Mouse (Mus musculus) hindbrain, postnatal 0 days (tissue): ENCODE measurements at regions not wholly inside any gene's neighbourhood (a gene's known extent, or its start where the extent isn't known, plus 50 kb on each side); places are given as distances from the start of the nearest gene placed in this dataset.

Experiments
- ATAC-seq: fragments of 200-750 bp; cut with Nextera tagmentation; 2 replicates; pipeline ENCODE4 v1.8.0; 2017; ENCODE audit warnings: mild to moderate bottlenecking, moderate TSS enrichment, moderate library complexity
- DNase-seq: peaks from one replicate; pipeline ENCODE4 v3.0.0-alpha.2; 2015; ENCODE audit warnings: low spot score
- H3K27ac ChIP-seq: fragments of 300-500 bp; sonication (generic); 2 replicates; pipeline ENCODE4 v1.5.1; 2014; ENCODE audit warnings: mild to moderate bottlenecking
- H3K27me3 ChIP-seq: fragments of 300-500 bp; sonication (generic); 2 replicates; pipeline ENCODE4 v1.6.1; 2014; ENCODE audit warnings: low read length, mixed read lengths; ENCODE audit not compliant: insufficient read depth
- H3K36me3 ChIP-seq: fragments of 300-500 bp; sonication (generic); 2 replicates; pipeline ENCODE4 v1.6.1; 2014; ENCODE audit warnings: low read length, mixed read lengths; ENCODE audit not compliant: insufficient read depth
- H3K4me1 ChIP-seq: fragments of 300-500 bp; sonication (generic); 2 replicates; pipeline ENCODE4 v1.6.1; 2014; ENCODE audit warnings: antibody characterized with exemption, low read length, mixed read lengths; ENCODE audit not compliant: insufficient read depth
- H3K4me2 ChIP-seq: fragments of 300-500 bp; sonication (generic); 2 replicates; pipeline ENCODE4 v1.6.1; 2014; ENCODE audit warnings: low read depth, mild to moderate bottlenecking, low read length, moderate library complexity, mixed read lengths
- H3K4me3 ChIP-seq: fragments of 300-500 bp; sonication (generic); 2 replicates; pipeline ENCODE4 v1.5.1; 2014; ENCODE audit warnings: low read length
- H3K9ac ChIP-seq: fragments of 300-500 bp; sonication (generic); replicated peaks from 2 replicates; pipeline ENCODE4 v1.6.1; 2014; ENCODE audit warnings: mild to moderate bottlenecking, low read length, moderate library complexity, mixed read lengths
- H3K9me3 ChIP-seq: fragments of 300-500 bp; sonication (generic); 2 replicates; pipeline ENCODE4 v1.6.1; 2016; ENCODE audit warnings: low read length, mixed read lengths
- CTCF ChIP-seq: IDR thresholded peaks from 2 replicates; pipeline ENCODE4 v1.5.1; 2016; ENCODE audit warnings: antibody characterized with exemption, control low read depth, low read depth
- WGBS: fragments of 180-500 bp; shearing (Covaris S2); extraction: QIAGEN DNeasy Blood & Tissue Kit; methylation state at CpG from one replicate; pipeline ENCODE4 v1.1.7; 2014; 5-methylcytosine and 5-hydroxymethylcytosine counted together

DNA sequence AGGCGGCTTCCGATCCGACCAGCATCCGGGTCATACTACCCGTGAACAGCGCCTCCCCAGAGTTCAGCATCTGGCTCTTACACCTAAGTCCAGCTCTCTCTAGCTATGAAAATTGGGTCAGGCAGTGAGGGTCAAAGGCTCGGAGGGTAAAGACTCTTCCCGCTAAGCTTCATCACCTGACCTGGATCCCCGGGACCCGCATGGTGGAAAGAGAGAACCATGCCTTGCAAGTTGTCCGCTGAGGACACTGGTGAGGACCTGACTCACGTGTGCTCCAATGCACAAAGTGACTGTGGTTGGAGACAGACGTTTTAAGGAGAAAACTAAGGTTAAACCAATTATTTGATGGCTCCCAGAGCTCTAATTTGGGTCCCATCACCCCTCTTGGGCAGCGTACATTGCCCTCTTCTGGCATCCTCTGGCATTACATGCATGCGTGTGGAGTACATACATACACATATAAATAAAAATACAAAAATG is 74.6 kb upstream of the Sall4 start:
- 8% methylated on average over 15 of the region's 15 CpGs for WGBS
- Histone ChIP-seq H3K27ac (no peak overlapping the region), H3K4me2 (no peak overlapping the region), H3K9ac (no peak overlapping the region), H3K4me3 (no peak overlapping the region), H3K9me3 (no peaks in the 10 kb centered on the region), H3K36me3 (no peaks in the 10 kb centered on the region), H3K27me3 (peaks cover 36% of the 10 kb centered on the region), H3K4me1 (no peaks in the 10 kb centered on the region)
- peak; percentile 54 for TF ChIP-seq CTCF
- DNase-seq: no peak
- ATAC-seq: no peak

DNA sequence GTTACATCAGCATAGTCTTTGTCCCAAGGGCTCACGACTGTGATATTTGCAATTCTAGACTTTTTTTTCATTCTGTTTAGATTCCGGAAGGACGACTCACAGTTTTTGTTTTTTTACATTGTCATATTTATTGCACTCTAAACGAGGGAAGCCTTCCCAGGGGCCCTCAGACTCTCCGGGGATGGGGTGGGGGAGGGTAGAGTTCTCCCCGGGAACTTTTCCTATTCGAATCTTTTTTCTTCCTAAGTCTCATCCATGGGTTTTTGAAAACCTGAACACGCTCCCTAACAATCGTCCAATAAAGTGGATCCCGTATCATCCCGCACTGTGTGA is 73.9 kb upstream of the Sall4 start:
- Histone ChIP-seq H3K36me3 (no peaks in the 10 kb centered on the region), H3K9me3 (no peaks in the 10 kb centered on the region), H3K4me2 (no peak overlapping the region), H3K4me3 (no peak overlapping the region), H3K4me1 (no peaks in the 10 kb centered on the region), H3K9ac (no peak overlapping the region), H3K27ac (no peak overlapping the region), H3K27me3 (peaks cover 37% of the 10 kb centered on the region)
- ATAC-seq (no peak), DNase-seq (no peak)
- 5% methylated on average over 11 of the region's 11 CpGs for WGBS
- no peak for TF ChIP-seq CTCF

DNA sequence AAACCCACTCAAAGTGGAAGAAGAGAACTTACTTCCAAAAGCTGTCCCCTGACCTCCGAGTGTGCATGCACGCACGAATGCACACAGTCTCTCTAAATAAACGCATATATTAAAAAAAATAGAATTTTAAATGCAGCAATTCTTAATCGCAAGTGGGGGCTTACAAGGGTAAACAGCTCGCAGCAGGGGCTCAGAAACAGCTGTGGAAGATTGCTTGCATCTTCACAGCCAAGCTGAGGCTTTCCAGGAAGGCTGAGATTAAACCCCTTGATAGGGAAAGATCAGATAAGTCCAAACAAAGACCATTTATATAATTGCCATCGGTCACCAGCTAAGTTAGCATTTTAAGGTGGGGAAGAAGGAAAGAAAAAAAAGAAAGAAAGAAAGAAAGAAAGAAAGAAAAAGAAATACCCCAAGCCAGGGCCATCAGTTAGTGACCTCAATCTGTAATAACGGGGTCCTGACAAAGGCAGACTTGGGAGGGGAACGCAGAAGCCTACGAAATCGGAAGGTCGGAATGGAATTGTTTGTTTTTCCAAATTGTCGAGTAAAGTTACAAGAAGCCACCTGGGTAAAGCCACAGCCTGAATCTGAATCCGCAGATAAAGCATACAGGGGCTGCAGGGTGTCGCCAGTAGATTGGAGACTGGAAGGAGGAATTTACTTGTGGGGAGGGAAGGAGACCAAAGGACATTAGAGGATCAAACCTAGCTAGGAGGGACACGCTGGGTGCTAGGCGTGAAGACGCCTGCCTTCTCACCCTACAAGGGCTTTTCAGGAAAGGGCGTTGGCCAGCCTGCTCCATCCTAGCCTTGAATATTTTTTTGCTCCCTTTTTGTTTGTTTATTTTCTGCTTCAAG is 73.3 kb upstream of the Sall4 start:
- Histone ChIP-seq H3K9ac (no peak overlapping the region), H3K4me1 (no peaks in the 10 kb centered on the region), H3K4me2 (no peak overlapping the region), H3K4me3 (no peak overlapping the region), H3K9me3 (no peaks in the 10 kb centered on the region), H3K36me3 (no peaks in the 10 kb centered on the region), H3K27ac (no peak overlapping the region), H3K27me3 (peaks cover 37% of the 10 kb centered on the region)
- DNase-seq: no peak
- ATAC-seq: no peak
- 17% methylated on average over 19 of the region's 19 CpGs for WGBS
- no peak for TF ChIP-seq CTCF

DNA sequence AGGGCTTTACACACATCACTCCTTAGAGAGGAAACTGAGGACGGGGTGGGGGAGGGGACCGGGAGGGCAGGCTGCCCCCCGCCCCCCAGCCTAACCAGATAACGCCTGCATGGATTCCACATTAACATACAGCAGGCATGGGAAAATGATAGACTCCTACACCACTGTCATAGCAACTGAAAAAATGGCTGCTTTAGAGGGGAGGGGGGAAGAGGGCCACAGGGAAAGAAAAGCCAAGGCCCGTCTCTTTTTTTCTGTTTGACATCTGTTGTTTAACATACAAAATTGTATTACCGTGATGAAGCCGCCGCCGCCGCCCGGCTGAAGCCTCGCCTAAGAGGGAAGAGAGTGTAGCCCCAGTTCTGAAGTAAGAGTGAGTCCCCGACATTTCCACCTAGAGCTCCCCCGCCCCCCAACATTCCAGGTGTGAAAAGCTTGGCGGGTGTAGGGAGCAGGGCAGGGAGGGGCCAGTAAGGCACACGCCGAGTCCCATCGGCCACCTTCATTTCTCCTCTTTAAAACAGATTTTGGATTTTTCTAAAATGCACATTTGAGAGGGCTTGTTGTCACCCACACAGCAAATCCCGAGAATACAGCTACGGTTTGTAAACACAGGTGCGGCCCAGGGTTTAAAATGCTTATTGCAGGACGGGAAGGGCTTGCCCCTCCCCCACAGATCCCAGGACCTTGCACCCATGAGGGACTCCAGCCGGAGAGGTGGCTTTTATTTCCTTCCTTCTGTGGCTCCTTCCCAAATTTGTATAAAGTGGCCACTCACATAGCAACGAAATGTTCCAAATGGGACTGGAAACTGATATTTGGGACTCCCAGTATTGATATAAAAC is 72.3 kb upstream of the Sall4 start:
- no peak for ATAC-seq
- TF ChIP-seq CTCF: no peak
- 4% methylated on average over 24 of the region's 24 CpGs for WGBS

DNA sequence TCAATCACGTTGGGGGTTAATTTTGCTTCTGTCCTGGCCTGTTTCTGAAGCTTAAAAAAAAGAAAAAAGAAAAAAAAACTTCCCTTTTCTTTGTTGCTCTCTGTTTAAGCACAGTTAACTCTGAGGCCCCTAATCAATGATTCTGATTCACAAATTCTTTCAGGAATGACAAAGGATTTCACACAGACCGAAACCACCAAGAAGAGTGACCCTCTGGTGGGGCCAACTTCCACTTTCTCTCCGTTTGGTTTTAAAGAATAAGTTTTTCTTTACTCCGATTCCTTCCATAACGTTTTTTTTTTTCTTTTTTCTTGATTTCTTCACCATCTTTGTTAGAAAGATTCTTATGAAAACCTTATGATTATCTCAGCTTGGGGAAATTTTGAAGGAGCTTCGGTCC is 71.5 kb upstream of the Sall4 start:
- Histone ChIP-seq H3K27me3 (peaks cover 37% of the 10 kb centered on the region), H3K4me1 (no peaks in the 10 kb centered on the region), H3K27ac (no peak overlapping the region), H3K9ac (no peak overlapping the region), H3K36me3 (no peaks in the 10 kb centered on the region), H3K4me3 (no peak overlapping the region), H3K9me3 (no peaks in the 10 kb centered on the region), H3K4me2 (no peak overlapping the region)
- no peak for DNase-seq
- TF ChIP-seq CTCF: no peak
- 29% methylated on average over 6 of the region's 6 CpGs for WGBS
- ATAC-seq: no peak

More for the DNA sequence above, 72.3 kb upstream of the Sall4 start:
- Histone ChIP-seq H3K9ac (no peak overlapping the region), H3K27ac (no peak overlapping the region), H3K9me3 (no peaks in the 10 kb centered on the region), H3K4me3 (peak overlapping the region; percentile 15), H3K27me3 (peaks cover 37% of the 10 kb centered on the region), H3K4me1 (no peaks in the 10 kb centered on the region), H3K4me2 (peak overlapping the region; percentile 31), H3K36me3 (no peaks in the 10 kb centered on the region)
- no peak for DNase-seq

DNA sequence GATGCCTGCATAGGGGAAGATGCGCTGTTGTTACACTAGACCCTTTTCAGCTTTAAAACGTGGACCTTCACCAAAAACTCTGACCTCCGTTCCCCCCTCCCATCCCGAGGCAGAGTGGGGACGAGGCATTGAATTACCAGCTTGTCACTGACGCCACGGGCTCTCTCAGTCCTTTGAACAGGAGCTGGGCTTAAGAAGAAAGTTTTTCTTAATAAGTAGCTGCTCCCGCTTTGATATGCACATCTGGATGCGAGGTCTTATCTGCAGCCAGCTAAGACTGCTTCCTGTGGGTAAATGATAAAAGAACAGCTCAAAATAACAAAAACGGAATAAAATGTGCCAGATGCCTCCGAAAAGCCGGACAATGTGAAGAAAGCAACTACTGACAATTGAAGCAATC is 70.9 kb upstream of the Sall4 start:
- ATAC-seq (no peak), DNase-seq (no peak)

More for the DNA sequence above, 70.9 kb upstream of the Sall4 start:
- H3K27ac ChIP-seq: no peak overlapping the region
- 16% methylated on average over 12 of the region's 12 CpGs for WGBS
- H3K4me3 ChIP-seq: no peak overlapping the region
- no peak for TF ChIP-seq CTCF
- no peaks in the 10 kb centered on the region for H3K9me3 ChIP-seq
- H3K4me1 ChIP-seq: no peaks in the 10 kb centered on the region
- no peak overlapping the region for H3K9ac ChIP-seq
- H3K4me2 ChIP-seq: no peak overlapping the region
- peaks cover 37% of the 10 kb centered on the region for H3K27me3 ChIP-seq
- H3K36me3 ChIP-seq: no peaks in the 10 kb centered on the region
